Mouse (Mus musculus): ENCODE data around the gene Gabbr2.

Gabbr2 gene

GRCm38 (mm10) chr4:46988824-46989223 is 2.8 kb downstream of the Gabbr2 start:
- in situ Hi-C loops (cut with MboI, MseI) = no loop called here

- in situ Hi-C loops (cut with MboI, MseI) = no loop called here
Observed at GRCm38 (mm10) chr4:46988257-46988656, 3.4 kb downstream of the Gabbr2 start.

GRCm38 (mm10) chr4:46987809-46988208 is 3.9 kb downstream of the Gabbr2 start:
- in situ Hi-C loops (cut with MboI, MseI) = no loop called here

GRCm38 (mm10) chr4:46986054-46986453 is 5.6 kb downstream of the Gabbr2 start:
- in situ Hi-C loops (cut with MboI, MseI) = no loop called here

- in situ Hi-C loops (cut with MboI, MseI) = no loop called here
Observed at GRCm38 (mm10) chr4:46982912-46983311, 8.8 kb downstream of the Gabbr2 start.

GRCm38 (mm10) chr4:46982094-46982493 is 9.6 kb downstream of the Gabbr2 start:
- in situ Hi-C loops (cut with MboI, MseI) = no loop called here

- in situ Hi-C loops (cut with MboI, MseI) = no loop called here
Observed at GRCm38 (mm10) chr4:46978371-46978770, 13.3 kb downstream of the Gabbr2 start.

- in situ Hi-C loops (cut with MboI, MseI) = no loop called here
Observed at GRCm38 (mm10) chr4:46977161-46977560, 14.5 kb downstream of the Gabbr2 start.

GRCm38 (mm10) chr4:46976671-46977071 is 15.0 kb downstream of the Gabbr2 start:
- in situ Hi-C loops (cut with MboI, MseI) = no loop called here

GRCm38 (mm10) chr4:46973322-46973721 is 18.4 kb downstream of the Gabbr2 start:
- in situ Hi-C loops (cut with MboI, MseI) = no loop called here

- in situ Hi-C loops (cut with MboI, MseI) = no loop called here
Observed at GRCm38 (mm10) chr4:46967981-46968380, 23.7 kb downstream of the Gabbr2 start.

GRCm38 (mm10) chr4:46966551-46966950 is 25.1 kb downstream of the Gabbr2 start:
- in situ Hi-C loops (cut with MboI, MseI) = no loop called here

- in situ Hi-C loops (cut with MboI, MseI) = no loop called here
Observed at GRCm38 (mm10) chr4:46961403-46961802, 30.3 kb downstream of the Gabbr2 start.

- in situ Hi-C loops (cut with MboI, MseI) = no loop called here
Observed at GRCm38 (mm10) chr4:46960208-46960607, 31.5 kb downstream of the Gabbr2 start.

GRCm38 (mm10) chr4:46959776-46960175 is 31.9 kb downstream of the Gabbr2 start:
- in situ Hi-C loops (cut with MboI, MseI) = no loop called here

GRCm38 (mm10) chr4:46957955-46958354 is 33.7 kb downstream of the Gabbr2 start:
- in situ Hi-C loops (cut with MboI, MseI) = no loop called here

- in situ Hi-C loops (cut with MboI, MseI) = no loop called here
Observed at GRCm38 (mm10) chr4:46956966-46957365, 34.7 kb downstream of the Gabbr2 start.

GRCm38 (mm10) chr4:46953021-46953420 is 38.7 kb downstream of the Gabbr2 start:
- in situ Hi-C loops (cut with MboI, MseI) = no loop called here

GRCm38 (mm10) chr4:46952562-46952961 is 39.1 kb downstream of the Gabbr2 start:
- in situ Hi-C loops (cut with MboI, MseI) = no loop called here

GRCm38 (mm10) chr4:46934291-46934690 is 57.4 kb downstream of the Gabbr2 start:
- in situ Hi-C loops (cut with MboI, MseI) = no loop called here

- in situ Hi-C loops (cut with MboI, MseI) = no loop called here
Observed at GRCm38 (mm10) chr4:46933590-46933989, 58.1 kb downstream of the Gabbr2 start.

GRCm38 (mm10) chr4:46931706-46932397 is 59.8 kb downstream of the Gabbr2 start:
- in situ Hi-C loops (cut with MboI, MseI) = no loop called here

- in situ Hi-C loops (cut with MboI, MseI) = no loop called here
Observed at GRCm38 (mm10) chr4:46928112-46928511, 63.6 kb downstream of the Gabbr2 start.

GRCm38 (mm10) chr4:46919144-46919543 is 72.5 kb downstream of the Gabbr2 start:
- in situ Hi-C loops (cut with MboI, MseI) = no loop called here
